Mouse (Mus musculus) ovary, postnatal 36 days (tissue): Measurements from ENCODE around the gene Kdm6b.
A peak's percentile ranks its signal among the peaks of the same experiment; 100 is the strongest.

Experiments used
- DNase-seq: peaks from one replicate; pipeline ENCODE4 v3.0.0; 2022; ENCODE audit warnings: low spot score, mixed read lengths

Gene Kdm6b

GRCm38 (mm10) chr11:69419443-69419812 is 6.0 kb upstream of the Kdm6b start:
- peak; percentile 34 for DNase-seq

- DNase-seq: peak; percentile 88
Observed at GRCm38 (mm10) chr11:69418481-69419442, 5.3 kb upstream of the Kdm6b start.

DNA sequence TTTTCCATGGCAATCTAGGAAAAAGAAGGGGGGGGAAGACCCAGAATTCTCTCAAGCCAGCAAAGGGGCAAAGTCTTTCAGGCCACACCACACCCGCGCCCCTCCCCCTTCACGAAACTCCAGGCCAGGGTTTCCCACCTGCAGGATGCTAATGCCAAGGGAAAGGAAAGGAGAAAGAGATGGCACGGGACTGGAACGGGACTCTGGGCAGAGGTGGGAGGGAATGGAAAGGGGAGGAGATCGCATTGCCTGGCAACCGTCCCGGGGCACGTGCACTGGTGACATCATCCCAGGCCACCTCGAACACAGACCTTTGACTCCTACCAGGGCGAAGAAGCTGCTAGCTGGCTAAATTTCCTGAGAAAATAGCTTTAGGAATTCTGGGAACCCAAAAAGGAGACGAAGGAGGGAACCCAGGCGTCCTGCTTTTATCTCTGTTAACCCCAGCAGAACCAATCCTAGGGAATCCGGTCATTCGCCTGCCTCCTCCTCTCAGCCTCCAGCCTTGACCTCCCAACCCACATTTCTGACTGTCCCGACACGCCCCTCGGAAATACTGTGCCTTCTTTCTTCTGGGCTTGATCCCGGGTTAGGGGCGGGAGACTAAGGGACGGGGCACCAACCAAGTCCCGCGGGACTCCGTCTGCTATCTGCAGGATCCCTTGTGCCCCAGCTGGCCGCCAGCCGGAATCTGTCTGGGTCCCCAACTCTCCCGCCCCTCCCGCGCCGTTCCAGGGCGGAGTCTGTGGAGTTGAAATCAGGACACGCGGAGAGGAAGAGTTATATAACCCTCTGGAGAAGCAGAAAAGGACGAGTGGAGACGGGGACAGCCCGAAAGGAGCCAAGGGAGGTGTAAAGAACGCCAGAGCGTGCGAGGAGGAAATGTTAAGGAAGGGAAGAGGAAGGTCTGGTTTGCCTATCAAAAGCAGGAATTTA is 4.2 kb upstream of the Kdm6b start:
- peak; percentile 94 for DNase-seq

DNA sequence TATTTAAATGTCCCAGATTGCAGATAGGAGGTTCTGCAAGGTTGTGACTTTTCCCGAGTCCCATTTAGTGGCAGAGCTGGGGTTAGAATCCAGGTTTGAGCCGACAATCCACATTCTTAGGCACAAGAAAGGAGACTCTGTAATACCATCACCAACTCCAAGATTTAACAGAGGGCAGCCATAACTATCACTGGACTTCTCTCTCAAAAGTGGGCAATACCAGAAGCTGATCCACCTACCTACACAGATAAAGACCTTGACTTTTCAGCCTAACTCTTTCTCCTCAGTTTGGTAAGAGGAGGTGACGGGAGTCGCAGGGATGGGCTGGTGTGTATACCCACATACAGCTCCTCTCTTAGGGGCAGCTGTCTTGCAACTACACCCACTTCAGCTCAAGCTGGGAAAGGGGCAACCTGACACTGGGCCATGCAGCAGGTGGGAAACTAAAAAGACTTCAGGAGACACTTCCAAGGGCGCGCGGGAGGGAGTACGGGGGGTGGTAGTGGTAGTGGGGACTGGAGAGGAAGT is 3.5 kb upstream of the Kdm6b start:
- DNase-seq: peak; percentile 7

GRCm38 (mm10) chr11:69416509-69416908 is 3.0 kb upstream of the Kdm6b start:
- DNase-seq: no peak

DNA sequence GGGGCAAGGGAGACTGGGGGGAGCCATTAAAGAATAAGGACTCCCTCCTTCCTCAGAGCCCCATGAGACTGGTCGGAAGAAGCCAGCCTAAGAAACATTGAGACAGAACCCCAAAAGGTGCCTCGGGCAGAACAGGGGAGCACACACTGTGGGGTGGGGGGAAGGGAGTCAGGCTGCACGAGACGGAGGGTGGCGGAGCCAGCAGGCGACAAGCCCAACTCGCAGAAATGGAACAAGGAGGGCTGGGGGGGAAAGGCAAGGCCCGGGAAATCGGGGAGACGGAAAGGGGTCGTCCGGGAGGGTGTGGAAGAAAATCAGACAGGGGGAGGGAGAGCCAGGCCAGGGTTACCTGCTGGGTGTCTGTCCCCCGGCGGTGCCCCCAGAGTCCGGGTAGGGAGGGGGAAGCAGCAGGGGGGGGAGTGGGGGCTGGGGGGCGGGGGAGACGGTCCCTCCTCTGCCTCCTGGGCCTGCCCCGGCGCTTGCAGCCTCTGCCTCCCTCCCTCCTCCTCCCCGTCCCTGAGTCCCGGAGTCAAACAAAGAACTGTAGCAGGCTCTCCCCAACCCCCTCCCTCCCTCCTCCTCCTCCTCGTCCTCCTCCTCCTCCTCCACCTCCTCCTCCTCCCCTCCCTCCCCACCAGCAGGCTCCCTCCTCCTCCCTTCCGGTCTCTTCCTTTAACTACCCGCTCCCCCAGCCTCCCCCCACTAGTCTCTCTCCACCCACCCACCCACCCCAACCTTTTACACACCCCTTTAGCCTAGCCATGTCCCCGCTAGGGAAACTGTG is 2.4 kb upstream of the Kdm6b start:
- DNase-seq: peak; percentile 71

- DNase-seq: peak; percentile 68
Observed at GRCm38 (mm10) chr11:69415327-69415667, 1.8 kb upstream of the Kdm6b start.

- peak; percentile 9 for DNase-seq
Observed at GRCm38 (mm10) chr11:69414421-69415326, 1.2 kb upstream of the Kdm6b start.

GRCm38 (mm10) chr11:69412548-69412947 is 927 bp downstream of the Kdm6b start:
- DNase-seq: no peak

DNA sequence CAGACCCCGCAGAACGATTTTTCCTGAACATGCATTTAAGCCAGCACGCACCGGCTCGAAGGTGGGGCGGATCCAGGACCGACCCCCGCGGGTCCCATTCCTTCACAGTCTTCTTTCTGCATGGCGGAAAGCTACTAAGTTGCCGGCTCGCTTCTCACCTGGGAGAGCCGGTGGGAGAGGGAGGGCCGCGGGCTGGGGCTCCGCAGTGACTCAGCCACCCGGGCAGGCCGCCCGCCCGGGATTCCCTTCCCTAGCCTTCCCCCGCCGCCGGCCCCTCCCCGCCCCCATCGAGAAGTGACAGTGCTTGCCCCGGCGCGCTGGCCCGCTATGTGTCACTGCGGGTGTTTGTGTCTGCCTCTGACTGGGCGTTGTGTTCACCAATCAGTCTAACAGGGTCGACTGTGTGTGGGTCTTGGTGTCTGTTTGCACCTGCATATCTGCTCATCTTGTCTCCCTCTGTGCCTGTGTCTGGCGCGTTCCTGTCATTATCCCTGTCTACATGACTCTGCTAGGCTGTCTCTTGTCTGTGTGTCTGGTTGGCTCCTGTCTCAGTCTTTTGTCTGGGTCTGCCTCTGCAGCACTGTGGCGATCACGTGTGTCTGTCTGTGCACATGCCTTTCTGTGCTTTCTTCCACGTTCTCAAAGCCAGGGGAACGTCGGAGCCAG is 1.8 kb downstream of the Kdm6b start:
- DNase-seq: peak; percentile 71

DNA sequence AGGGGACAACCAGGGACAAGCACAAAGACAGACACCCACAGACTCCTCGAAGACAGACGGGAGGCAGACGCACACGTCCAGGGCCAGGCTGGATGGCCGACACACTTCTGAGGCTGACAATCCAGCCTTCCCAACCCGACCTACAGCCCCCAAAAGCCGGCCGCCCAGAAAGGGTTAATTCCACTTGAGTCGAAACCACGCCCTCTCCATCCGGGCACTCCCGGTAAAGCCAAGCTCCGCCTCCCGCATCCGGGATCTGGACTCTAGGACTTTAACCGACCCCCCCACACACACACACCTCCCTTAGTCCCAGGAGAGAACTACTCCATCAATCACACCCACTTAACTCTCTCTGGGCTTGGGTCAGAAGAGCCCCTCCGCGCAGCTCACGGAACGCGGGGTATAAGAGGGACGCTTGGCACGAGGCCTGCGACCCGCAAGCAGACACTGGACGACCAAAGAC is 2.4 kb downstream of the Kdm6b start:
- DNase-seq: peak; percentile 93

- DNase-seq: no peak
Observed at GRCm38 (mm10) chr11:69410310-69411072, 3.0 kb downstream of the Kdm6b start.

- no peak for DNase-seq
Observed at GRCm38 (mm10) chr11:69410045-69410309, 3.5 kb downstream of the Kdm6b start.

- DNase-seq: peak; percentile 84
Observed at GRCm38 (mm10) chr11:69409378-69410044, 4.0 kb downstream of the Kdm6b start.

DNA sequence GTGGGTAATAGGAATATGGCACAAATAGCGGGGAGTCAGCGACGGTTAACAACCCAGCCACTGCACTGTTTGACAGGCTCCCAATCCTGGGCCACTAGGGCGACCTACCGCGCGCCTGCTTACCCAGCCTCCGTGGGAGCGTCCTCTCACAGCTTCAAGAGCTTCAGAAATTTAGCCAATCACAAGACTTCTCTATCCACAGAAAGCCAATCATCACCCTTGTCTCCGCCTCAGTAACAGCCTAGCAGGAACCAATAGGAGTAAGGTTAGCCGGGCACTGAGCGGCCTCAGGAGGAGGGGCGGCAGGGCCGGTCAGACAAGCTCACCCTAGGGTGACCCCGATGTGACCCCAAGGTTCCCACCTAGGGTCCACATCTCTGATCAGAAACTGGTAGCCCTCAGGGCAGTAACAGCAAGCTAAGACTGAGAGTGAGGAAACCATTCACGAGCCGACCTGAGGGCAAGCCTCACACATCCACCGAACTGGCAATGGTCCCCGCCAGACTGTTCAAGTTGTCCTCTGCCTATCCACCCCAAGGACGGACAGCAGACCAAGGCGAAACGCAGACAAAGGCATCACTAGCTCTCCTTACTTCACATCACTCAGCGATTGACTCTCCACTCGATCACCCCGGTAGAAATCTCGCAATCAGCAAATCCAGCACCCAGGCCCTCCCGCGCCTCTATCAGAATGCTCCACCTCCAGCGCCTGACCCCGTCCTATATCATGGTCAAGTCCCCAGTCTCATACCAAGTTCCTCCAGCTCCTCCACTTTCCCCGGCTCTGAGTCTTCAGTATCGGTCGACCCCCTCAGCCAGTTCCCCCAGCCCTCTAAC is 4.7 kb downstream of the Kdm6b start:
- peak; percentile 73 for DNase-seq

DNA sequence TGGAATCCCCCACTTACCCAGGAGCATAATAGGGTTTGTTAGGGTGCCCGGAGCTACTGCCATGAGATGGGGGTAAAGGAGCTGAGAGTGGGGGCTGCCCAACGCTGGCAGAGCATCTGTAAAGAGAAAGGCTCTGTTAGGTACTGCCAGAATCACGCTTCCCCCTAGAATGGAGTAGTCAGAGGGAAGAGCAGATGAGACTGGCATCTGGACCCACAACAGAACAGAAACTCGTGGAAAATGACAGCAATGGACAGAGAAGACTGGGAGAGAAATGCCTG is 5.8 kb downstream of the Kdm6b start:
- DNase-seq: no peak

DNA sequence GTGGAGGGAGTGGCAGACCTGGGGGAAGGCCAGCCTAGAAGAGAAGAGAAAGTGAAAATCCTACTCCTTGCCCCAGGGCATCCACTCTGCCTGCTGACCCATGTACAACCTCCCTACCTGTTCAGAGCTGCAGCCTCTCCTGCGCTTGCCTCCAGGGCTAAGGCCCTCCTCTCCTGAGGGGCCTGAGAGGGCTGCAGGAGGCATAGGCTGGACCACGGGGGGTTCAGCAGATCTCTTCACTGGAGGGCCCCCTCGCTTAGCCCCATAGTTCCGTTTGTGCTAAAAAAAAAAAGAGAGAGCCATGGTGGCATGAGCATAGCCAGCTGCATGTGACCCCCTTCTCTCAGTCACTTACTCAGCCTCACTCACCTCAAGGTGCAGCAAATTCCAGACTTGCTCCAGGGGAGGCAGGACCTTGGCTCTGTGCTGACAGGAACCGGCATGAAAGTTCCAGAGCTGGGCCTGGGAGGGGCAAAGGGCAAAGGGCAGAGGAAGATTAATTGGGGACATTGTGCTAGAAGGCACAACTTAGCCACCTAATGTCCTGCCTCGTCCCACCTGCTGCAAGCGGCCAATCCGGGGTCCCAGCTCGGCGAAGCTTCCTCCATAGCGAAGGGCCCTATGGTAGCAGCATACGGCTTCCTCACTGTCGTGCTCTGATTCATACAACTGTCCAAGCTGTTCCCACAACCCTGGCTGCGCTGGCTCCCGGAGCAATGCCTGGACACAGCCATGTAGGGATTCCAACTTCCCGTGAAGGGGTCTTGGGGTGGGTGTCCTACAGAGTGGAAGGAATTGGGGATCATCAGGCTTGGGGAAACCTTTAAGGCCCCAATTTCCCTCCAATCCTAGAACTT is 6.4 kb downstream of the Kdm6b start:
- peak; percentile 2 for DNase-seq
